Mouse (Mus musculus) inflammation-experienced regulatory T-cells, adult 6 months (primary cell): ENCODE data around the gene Slc22a17. TPM values are rescaled to one million over a fixed set of nuclear protein-coding genes. Genes with fewer than 3 reads are reported as not detected.

Experiments used
- ATAC-seq: one replicate; pipeline ENCODE4 v1.8.0; 2017
- polyA plus RNA-seq, 3 experiments: library from polyadenylated mRNA; unstranded; fragments of 100-300 nt; shearing (Covaris generic); gene quantifications; one replicate each; pipeline ENCODE4 v1.2.1; 2017

Slc22a17 gene
- polyA plus RNA-seq, 3 experiments from 2014 or later, result 0.25 to 1.6 (median 1.4) TPM

DNA sequence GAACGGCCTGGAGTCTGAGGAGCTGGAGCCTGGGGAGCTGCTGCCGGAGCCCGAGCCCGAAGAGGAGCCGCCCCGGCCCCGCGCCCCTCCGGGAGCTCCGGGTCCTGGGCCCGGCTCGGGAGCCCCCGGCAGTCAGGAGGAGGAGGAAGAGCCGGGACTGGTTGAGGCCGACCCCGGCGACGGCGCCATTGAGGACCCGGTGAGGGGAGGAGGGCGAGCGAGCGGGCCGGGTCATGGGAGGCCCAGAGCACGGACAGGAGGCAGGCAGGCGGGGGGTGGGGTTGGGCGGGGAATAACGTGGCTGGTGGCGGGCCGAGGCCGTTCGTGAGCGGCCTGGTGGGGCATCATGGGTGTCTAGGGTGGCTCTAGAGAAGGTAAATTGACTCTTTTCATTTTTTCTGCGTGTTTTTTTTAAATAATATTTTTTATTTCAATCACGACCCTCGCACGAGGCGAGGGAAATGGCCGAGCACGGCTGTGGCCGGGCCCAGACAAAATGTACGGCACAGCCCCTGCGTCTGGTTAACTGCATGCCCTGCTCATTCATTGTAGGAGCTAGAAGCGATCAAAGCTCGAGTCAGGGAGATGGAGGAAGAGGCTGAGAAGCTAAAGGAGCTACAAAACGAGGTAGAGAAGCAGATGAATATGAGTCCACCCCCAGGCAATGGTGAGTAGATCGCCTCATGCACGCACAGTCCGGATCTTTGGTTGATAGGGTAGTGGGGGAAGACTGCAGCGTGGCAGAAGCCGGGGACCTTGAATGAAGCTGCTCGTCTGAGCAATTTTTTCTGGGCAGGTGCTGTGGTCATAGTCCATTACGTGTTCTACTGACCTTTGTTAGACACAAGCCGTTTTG is 18.4 kb downstream of the Slc22a17 start:
- ATAC-seq, result no peak

GRCm38 (mm10) chr14:54893651-54894181 is 19.2 kb downstream of the Slc22a17 start:
- ATAC-seq, result peak; percentile 98

DNA sequence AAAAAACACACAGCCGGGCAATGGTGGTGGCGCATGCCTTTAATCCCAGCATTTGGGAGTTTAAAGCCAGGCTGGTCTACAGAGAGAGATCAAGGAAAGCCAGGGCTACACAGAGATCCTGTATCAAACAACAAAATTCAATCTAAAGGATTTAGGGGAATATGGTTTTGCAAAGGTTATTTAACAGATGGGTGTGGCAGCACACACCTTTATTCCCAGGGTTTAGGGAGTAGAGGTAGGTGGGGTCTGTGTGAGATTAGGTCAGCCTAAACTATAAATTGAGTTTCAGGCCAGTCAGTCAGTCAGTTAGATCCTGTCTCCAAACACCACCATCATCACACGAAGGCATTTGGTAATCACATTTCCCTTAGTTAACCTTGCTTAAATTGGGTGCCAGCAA is 20.7 kb downstream of the Slc22a17 start, which contains the start of gene Pabpn1:
Gene Pabpn1 (plus strand): TSS at position 301 of the 400 bp plus-strand sequence.
- ATAC-seq, result no peak

DNA sequence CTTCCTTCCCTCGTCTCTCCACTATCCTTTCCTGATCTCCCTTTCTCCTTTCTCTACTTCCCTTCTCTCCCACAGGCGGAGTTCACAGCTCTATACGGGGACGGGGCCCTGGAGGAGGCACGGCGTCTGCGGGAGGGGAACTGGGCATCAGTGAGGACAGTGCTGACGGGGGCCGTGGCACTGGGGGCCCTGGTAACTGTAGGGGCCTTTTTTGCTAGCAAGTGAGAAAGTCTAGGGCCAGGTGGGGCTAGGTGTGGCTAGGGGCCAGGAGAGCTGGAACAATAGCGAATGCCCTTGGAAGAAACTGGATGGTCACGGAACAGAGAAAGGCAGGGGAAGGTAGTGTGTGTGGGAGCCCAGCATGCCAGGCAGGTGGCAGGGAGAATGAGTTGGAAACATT is 27.6 kb downstream of the Slc22a17 start:
- ATAC-seq, result no peak

DNA sequence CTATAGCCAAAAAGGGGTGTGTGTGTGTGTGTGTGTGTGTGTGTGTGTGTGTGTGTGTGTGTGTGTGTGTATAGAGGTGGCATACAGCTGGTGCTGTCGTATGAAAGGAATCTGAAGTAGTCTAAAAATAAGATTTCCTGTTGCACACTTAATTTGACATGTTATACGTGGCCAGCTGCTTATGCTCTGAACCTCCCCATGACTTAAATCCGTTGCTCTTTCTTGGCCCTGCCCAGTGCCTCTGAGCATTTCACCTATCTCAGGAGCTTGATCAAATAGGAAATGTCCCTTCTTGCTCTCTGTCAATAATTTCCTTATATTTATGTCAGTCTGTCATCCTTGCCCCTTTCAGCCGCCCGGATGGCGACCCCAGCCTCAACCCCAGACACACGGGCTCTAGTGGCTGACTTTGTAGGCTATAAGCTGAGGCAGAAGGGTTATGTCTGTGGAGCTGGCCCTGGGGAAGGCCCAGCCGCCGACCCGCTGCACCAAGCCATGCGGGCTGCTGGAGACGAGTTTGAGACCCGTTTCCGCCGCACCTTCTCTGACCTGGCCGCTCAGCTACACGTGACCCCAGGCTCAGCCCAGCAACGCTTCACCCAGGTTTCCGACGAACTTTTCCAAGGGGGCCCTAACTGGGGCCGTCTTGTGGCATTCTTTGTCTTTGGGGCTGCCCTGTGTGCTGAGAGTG is 28.8 kb downstream of the Slc22a17 start:
- ATAC-seq, result peak; percentile 17

GRCm38 (mm10) chr14:54883154-54884021 is 29.5 kb downstream of the Slc22a17 start, which contains the start of the genes Bcl2l2 and Gm20521:
Gene Bcl2l2, plus strand, starts transcription at chr14:54883377.
Gene Gm20521, plus strand, starts transcription at chr14:54883441.
- peak; percentile 58 for ATAC-seq

- ATAC-seq, result peak; percentile 66
Observed at GRCm38 (mm10) chr14:54877048-54877715, 35.8 kb downstream of the Slc22a17 start, which contains the start of gene Ppp1r3e. Gene Ppp1r3e, minus strand, starts transcription at chr14:54877550.

GRCm38 (mm10) chr14:54876539-54877047 is 36.3 kb downstream of the Slc22a17 start:
- peak; percentile 75 for ATAC-seq

- ATAC-seq, result peak; percentile 44
Observed at GRCm38 (mm10) chr14:54875844-54876538, 36.9 kb downstream of the Slc22a17 start.

- no peak for ATAC-seq
Observed at GRCm38 (mm10) chr14:54874165-54874564, 38.8 kb downstream of the Slc22a17 start.

DNA sequence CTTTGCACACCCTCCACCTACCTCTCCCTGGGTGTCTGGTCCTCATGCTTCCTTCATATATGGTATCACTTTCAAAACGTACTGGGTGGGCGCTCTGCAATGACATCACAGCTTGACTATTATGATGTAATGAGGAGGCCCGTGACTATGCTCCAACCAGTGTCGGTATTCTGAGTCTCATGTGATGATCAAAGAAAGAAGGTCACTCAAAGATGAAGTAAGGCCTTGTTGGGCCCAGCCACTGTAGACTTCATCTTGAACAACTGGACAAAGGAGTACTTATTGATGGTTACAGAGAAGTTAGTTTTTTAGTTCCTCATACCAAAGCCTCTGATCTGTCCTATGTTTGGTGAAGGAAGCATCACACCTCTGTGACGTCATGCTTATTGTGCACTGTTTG is 42.1 kb downstream of the Slc22a17 start, which contains the start of gene Homez:
Gene Homez (minus strand): TSS at position 101 of the 400 bp plus-strand sequence.
- no peak for ATAC-seq

- no peak for ATAC-seq
Observed at GRCm38 (mm10) chr14:54868026-54868425, 44.9 kb downstream of the Slc22a17 start.

DNA sequence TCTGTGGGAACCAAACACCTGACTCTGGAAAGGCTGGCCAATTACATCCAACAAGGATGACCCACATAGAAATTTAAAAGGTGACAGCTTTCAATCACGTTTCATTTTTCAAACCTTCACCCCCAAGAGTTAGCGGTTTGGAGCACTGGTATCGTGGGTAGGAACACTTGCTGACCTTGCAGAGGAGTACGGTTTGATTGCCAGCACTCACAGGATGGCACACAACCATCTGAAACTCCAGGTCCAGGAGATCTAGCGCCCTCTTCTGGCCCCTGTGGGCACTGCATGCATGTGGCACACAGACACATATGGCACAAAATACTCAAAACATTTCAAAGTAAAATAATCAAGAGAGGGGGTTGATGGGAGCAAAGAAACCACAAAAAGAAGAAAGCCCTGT is 46.0 kb downstream of the Slc22a17 start:
- no peak for ATAC-seq

GRCm38 (mm10) chr14:54866268-54866667 is 46.7 kb downstream of the Slc22a17 start:
- ATAC-seq, result no peak

- ATAC-seq, result no peak
Observed at GRCm38 (mm10) chr14:54865626-54866025, 47.3 kb downstream of the Slc22a17 start.

GRCm38 (mm10) chr14:54864313-54865036 is 48.5 kb downstream of the Slc22a17 start:
- peak; percentile 62 for ATAC-seq

- ATAC-seq, result peak; percentile 91
Observed at GRCm38 (mm10) chr14:54863501-54864312, 49.2 kb downstream of the Slc22a17 start.

DNA sequence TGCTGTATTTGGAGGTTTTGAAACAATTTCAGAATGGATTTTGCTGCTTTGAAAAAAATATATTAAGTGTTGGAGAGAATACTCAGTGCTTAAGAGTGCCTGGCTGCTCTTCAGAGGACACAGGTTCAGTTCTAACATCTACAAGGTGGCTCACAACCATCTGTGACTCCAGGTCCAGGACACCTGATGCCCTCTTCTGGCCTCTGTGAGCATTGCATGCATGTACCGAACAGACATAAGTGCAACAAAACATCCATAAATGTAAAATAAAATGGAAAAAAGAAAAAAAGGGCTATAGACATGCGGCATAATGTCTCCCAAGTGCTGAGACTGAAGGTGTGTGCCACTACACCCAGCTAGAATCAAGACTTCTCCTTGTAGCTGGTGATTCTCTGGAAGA is 52.4 kb downstream of the Slc22a17 start:
- ATAC-seq, result no peak

- ATAC-seq, result no peak
Observed at GRCm38 (mm10) chr14:54857891-54858290, 55.0 kb downstream of the Slc22a17 start.
